Mouse (Mus musculus): Measurements from ENCODE around the gene Cyp2b10. TPM values are rescaled to one million over a fixed set of nuclear protein-coding genes. Genes with fewer than 3 reads are reported as not detected.
"Not testable (repeated sequence)": the region's sequence is repeated elsewhere in the genome, so short reads cannot be mapped to it uniquely, and the experiment has no call there.

Cyp2b10 gene
- total RNA-seq, 2 experiments from 2014 or later: not detected

DNA sequence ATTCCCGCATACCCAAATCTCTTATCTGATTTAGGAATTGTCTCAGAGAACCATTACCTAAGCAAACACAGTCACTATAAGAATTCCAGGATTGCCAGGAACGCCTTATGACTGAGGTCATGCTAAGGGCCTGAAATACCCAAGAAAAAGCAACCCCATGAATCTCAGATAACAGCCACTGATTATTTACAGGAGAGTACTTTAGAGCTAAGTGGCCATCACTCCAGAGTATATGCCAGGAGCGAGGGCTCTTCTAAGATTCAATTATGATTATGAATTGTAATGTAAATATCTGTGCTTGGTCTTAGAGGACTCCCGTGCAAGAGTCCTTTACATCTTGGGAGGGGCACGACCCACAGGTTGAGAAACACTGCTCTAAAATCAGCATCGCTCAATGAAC lies 10.0 kb downstream of the Cyp2b10 start:
- DNase-seq: no peak

DNA sequence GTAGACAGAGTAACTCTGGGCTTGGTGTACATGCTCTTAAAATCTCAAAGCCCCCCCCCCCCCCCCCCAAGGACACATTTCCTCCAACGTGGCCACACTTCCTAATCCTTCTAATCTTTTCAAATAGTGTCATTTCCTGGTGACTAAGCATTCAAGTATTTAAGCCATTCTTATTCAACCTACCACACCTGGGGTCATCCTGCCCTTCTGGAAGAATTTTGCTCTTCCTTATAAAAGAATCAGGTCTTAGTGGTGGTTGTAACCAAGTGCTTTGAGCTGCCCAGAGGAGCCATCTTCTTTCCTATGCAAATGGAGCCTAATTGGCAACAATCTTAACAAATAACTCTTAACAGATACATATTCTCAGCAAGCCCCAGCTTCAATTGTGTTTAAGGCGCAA lies 12.6 kb downstream of the Cyp2b10 start:
- no peak for DNase-seq
- intact Hi-C loops (cut with DNase I; ENCODE audit: low total_unique reads): no loop called here

More for the DNA sequence above, 10.0 kb downstream of the Cyp2b10 start:
- intact Hi-C loops (cut with DNase I; ENCODE audit: low total_unique reads): no loop called here

DNA sequence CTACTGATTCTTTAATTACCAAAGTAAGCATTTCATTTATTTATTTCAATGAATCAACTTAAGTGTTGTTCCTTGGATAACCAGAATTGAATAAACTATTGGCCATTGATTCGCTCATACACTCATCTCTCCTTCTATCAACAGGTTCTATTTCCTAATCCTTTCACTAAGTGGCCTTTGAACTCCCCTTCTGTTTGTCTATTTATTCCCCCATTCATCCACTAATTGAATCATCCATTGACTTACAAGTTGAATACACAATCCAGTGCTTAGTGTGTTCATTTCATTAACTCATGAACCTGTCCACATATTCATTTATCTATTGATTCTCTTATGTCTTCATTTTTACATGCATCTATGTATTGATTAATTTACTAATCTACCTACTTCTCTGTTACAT lies 18.7 kb downstream of the Cyp2b10 start:
- intact Hi-C loops (cut with DNase I; ENCODE audit: low total_unique reads): no loop called here
- no peak for DNase-seq

- intact Hi-C loops (cut with DNase I; ENCODE audit: low total_unique reads); DNase-seq: not testable (repeated sequence)
Measured at GRCm38 (mm10) chr7:25917271-25917670, 19.9 kb downstream of the Cyp2b10 start.

DNA sequence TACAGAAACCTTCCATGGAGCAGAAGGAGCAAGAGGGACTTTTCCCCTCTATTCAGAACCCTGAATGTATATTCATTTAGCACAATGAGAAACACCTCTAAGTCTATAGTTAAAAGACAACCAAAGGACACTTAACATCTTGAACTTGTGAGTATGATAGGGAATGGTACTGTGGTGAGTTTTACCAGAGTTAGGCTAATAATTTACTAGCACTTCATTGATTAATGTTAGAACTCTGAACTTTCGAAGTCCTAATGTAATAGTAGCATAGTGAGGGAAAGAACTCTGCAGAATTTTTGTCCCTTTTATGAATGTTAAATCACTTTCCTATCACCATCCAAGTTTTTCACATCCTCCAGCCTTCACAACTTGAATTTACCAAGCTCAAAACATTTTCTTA lies 22.0 kb downstream of the Cyp2b10 start:
- intact Hi-C loops (cut with DNase I; ENCODE audit: low total_unique reads): no loop called here
- DNase-seq: no peak

GRCm38 (mm10) chr7:25945274-25945673 lies 47.9 kb downstream of the Cyp2b10 start:
- intact Hi-C loops (cut with DNase I; ENCODE audit: low total_unique reads): no loop called here
- no peak for DNase-seq

Other genes with a start within 250 kb of the Cyp2b10 start
- 10 to 100 TPM; 58.0 to 78.3 TPM for gene Bckdha, start 238.6 kb upstream of the Cyp2b10 start, total RNA-seq (2021)
- 10 to 100 TPM; 21.3 to 21.6 TPM for gene Exosc5, start 238.5 kb upstream of the Cyp2b10 start, total RNA-seq (2021)
- under 1 TPM in 1 of 2 experiments, not detected in 1; 0.35 TPM for gene Tmem91, start 222.5 kb upstream of the Cyp2b10 start, total RNA-seq (2021)
- gene B9d2, start 216.8 kb upstream of the Cyp2b10 start, total RNA-seq (2021): 10 to 100 TPM in 1 of 2 experiments, 1 to 10 TPM in 1; 9.7 to 11.3 TPM
- 10 to 100 TPM; 13.8 to 14.4 TPM for gene Tgfb1, start 210.6 kb upstream of the Cyp2b10 start, total RNA-seq (2021)
- gene Ccdc97, start 178.5 kb upstream of the Cyp2b10 start, total RNA-seq (2021): 10 to 100 TPM; 31.4 to 31.8 TPM
- gene Hnrnpul1, start 142.9 kb upstream of the Cyp2b10 start, total RNA-seq (2021): 10 to 100 TPM; 67.9 to 69.5 TPM
- 10 to 100 TPM; 68.6 to 82.2 TPM for gene Axl, start 108.9 kb upstream of the Cyp2b10 start, total RNA-seq (2021)
- under 1 TPM; 0.16 to 0.43 TPM for gene Cyp2s1, start 80.7 kb upstream of the Cyp2b10 start, total RNA-seq (2021)
- not detected for gene Cyp2b13, start 163.9 kb downstream of the Cyp2b10 start, total RNA-seq (2021)

All from gastrocnemius, postnatal 14 days (tissue).